Mouse (Mus musculus) right cerebral cortex, adult 2 months (tissue): Measurements from ENCODE around the gene Rsph3a.

ENCODE experiments used
- DNase-seq, 2 experiments: peaks; one replicate each; pipeline ENCODE4 v3.0.0; 2021 to 2022; ENCODE audit warnings: low spot score in 2 of 2

Gene Rsph3a

GRCm38 (mm10) chr17:7945117-7946052 is at the start of gene Rsph3a:
Gene Rsph3a, plus strand, starts transcription at chr17:7945614.
- DNase-seq: peak; percentile 73 to 84

DNA sequence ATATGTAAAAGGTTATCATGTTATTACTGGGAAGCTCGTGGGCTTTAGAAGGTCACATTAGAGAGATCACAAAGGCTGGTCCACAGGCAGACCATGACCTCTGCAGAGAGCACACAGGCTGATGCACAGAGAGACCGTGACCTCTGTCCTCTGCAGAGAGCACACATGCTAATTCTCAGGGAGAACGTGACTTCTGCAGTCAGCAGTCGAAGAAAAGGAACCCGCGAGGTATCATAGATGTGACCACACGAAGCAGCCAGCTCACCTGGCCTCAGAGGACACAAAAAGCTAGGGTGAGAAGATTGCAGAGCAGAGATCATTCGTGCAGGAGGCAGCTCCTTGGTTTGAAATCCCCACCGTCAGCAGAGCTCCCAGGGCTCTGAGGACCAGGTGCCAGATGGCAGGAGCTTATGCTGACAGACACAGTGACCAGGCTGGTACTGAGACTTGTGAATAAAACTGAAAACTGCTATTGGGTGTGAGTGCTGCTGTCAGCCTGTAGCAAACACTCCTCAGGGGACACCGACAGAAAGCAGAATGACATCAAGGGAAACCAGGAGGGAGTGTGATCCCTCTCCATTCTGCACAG is 49.3 kb upstream of the Rsph3a start:
- DNase-seq: no peak

DNA sequence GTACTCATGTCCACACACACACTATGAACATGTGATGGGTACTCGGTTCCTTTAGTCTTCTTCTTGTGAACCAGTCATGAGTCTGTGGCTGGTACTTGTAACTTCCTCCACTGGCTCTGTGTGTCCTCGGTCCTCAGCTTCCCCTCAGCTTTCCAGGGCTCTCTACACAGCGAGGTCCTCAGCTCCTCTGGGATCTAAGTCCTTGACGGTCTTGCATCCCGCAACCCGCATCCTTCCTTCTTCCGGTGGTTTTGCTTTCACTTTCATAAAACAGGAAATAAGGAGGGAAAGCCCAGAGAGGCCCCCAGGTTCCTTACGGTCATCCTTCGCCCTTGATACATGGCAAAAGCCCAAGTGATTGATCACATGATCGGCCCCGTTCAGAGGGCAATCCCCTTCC is 48.3 kb upstream of the Rsph3a start:
- DNase-seq: no peak

DNA sequence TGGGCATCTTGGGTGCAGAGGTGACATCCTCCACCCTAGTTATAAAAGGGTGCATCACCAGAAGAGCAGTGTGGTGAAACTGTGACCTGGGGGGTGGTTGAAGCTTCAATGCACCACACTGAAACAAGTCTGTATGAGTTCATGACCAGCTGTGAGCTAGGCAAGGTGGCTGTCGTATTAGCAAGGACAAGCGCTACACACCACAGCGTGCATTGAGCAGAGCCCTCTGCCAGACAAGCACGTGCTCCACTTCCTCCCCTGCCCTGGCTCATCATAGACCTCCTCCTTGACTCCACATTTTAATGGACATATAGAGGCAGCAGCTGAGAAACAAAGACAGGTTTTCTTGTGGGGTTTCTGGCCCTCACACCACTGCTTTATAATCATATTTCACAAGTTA is 47.7 kb upstream of the Rsph3a start:
- DNase-seq: no peak

- DNase-seq: no peak
Measured at GRCm38 (mm10) chr17:7899233-7899632, 46.2 kb upstream of the Rsph3a start.

GRCm38 (mm10) chr17:7899961-7900360 is 45.5 kb upstream of the Rsph3a start:
- no peak for DNase-seq

DNA sequence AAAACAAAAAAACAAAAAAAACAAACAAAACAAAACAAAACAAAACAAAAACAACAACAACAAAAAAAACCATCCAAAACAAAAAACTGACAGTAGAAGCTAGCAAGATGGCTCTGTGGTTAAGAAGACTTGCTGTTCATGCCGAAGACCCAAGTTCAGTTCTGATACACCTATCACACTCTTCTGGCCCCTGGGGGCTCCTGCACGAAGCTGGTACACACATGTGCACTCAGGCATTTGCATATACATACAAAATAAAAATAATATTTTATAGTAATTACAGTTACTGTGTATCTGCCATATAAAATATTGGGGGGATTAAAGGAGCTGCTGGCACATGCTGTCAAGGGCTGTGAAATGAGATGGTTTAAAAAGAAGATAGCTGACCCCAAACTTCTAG is 43.9 kb upstream of the Rsph3a start:
- DNase-seq: no peak

DNA sequence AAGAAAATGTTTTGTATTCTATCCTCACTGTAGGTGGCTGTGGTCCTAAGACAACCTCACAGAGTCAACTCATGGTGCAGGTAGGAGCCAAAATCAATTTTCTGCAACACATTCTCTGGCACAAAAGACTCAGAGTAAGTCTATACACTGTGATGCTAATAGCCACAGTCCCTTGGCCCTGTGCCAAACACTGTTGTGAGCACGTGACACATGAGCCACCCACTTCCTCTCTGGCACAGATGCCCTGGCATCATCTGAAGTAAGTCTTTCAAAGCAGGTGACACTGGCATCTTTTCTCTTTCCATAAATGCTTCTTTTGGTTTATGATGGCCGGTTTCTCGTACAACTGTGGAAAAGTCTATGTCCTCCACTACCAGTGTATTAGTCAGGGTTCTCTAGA is 43.1 kb upstream of the Rsph3a start:
- DNase-seq: peak; percentile 29 to 32

- no peak for DNase-seq
Measured at GRCm38 (mm10) chr17:7904992-7905391, 40.4 kb upstream of the Rsph3a start.

DNA sequence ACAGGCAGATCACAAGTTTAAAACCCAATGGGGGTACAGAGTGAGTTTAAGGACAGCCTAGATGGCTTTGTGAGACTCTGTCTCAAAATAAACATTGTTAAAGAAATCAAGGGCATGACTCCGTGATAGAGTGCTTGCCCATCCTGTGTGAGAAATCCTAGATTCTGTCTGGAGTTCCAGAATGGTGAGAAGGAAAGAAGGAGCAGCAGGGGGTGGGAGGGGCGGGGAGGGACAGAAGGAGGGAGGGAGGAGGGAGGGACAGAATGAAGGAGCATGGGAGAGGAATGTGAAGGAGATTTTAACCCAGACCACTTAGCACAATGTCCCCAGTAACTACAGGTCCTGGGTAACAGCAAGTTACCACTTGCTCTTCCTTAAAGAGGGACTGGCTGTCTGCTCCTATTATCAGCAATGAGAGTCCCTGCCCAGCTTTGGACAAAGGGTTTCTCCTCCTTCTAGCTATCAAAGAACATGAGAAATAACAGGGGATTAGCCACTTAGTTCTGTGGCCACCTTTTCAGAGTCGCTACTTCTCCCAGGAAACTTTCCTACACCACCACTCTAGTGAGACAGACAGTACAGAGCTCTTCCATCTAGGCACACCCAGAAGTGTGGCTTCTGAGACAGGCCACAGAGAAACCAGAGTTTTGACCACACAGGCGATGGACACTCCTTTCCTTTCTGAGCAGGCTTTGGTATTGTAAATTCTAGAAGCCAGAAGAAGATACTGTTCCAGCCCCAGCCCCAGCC is 39.3 kb upstream of the Rsph3a start:
- no peak for DNase-seq

- DNase-seq: no peak
Measured at GRCm38 (mm10) chr17:7914596-7915227, 30.7 kb upstream of the Rsph3a start.

GRCm38 (mm10) chr17:7915791-7916190 is 29.6 kb upstream of the Rsph3a start:
- DNase-seq: no peak

DNA sequence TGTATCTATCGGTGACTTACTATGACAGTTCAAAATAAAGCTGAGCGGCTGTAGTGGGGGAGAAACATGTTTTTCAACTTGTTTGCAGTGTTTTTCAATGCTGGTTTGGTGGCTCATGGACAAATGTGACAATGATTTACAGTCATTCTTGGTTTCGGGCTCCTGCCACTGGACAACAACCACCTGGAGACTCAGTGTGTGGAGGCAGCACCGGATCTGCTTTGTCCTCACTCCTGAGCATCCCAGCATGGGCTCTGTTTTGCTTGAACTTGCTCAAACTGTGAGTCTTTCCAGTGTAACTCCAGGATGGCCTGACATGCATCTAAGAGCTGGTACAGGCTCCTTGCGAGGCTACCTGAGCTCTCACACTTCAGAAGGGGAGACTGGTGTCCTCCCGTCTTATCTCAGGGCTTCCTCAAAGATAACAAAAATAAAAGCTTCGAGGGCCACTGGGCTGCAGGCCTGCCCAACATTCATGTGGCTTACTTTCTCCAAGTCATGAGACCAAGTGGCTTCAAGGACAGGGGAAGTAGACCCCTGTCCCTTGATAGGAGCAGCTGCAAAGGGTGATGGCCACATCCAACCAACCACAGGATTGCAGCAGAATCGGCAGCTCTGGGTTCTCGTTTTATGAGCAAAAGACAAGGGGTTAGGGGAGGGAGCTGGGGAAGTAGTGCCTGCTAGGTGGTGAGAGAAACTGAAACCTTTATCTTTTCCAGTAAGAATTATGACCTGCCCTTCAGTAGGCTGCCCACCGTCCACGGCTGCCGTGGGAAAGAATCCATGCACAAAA is 28.4 kb upstream of the Rsph3a start:
- no peak for DNase-seq

DNA sequence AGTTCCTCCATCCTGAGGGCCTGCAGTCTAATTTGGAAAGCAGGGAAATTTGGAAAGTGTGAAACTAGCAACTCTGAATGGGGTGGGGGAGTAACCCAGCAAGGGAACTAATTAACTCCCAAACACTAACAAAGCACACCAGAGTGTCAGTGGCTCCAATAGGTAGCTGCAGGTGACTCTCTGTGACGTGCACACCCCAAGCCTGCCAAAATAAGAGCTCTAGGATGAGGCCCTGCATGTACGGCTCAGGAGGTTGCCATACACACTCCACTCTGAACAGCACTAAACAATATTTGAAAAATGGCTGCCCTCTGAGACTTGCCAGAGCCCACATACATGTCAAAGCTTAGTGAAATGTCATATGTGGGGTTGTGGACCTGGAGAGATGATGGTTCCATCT is 27.1 kb upstream of the Rsph3a start:
- DNase-seq: no peak

GRCm38 (mm10) chr17:7919209-7919608 is 26.2 kb upstream of the Rsph3a start:
- DNase-seq: no peak

DNA sequence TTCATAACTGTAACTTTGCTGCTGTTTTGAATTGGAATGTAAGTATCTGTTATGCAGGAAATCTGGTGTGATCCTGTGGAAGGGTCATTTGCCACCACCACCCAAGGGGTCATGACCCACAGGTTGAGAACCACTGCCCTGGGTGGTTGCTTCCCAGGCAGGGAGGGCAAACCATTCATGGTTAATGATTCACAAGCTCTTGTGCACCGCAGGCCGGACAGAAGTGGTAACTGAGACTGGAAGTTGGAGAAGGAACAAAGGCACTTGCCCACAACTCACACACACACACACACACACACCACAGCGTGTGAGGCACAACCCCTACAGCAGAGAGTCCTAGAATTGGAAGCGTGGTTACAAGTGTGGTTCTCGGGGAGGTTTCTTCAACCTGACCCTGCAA is 22.9 kb upstream of the Rsph3a start:
- DNase-seq: no peak

DNA sequence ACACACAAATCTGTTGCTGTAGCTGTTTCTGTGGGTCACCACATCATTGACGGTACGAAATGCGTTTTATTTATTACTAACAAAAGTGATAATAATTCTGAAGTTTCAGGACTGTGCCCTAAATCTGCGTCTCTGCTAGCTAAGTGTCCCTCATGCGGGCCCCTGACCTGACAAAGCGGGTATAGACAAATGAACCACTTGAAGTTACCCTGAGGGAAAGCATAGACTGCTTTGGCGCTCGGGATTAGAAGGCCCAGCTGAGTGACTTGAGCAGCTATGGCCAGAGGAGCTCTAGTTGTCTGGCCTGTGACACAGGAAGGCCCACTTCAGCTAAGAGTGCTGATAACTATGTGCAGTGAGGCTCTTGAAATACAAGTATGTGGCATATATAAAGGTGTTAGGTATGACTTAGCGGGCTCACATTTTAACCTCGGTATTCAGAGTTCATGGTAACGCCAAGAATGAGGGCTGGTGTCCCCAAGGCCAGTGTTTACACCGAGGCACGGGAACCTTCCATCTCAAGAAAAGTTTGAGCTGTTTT is 21.2 kb upstream of the Rsph3a start:
- no peak for DNase-seq

DNA sequence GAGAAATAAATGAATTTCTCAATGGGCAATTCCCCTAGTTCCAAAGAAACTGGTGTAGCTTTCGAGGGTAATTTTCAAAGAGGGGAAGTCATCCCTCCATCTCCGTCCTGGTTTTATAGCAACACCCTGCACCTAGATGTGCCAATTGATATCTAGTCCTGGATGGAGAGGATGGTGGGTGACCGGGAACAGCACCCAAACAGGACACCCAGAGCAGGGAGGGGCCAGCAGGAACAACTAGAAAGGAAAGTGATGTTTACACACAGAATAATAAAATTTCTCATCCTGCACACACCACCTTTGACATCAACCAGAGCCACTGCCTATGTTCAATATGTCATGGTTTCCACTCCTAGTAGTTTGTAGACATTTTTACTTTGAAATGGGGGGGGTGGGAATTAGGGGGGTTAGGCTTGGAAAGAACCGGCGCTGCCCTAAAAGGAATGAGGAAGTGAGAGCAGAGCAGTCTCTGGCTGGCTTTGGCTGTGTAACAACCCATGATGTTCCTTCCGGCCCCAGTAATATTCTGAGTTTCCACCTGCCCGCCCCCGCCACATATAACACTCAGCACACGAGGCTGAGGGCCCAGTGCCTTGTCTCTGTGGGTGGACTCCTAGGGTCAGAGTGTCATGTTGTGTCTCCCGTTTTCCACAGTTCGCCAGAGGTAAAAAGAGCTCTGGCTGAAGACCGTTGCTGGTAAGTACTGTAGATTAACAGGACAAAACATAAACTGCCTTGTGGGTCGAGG is 19.8 kb upstream of the Rsph3a start, which contains the start of gene Tagap:
Gene Tagap (plus strand): TSS at position 588 of the 748 bp plus-strand sequence.
- DNase-seq: no peak

DNA sequence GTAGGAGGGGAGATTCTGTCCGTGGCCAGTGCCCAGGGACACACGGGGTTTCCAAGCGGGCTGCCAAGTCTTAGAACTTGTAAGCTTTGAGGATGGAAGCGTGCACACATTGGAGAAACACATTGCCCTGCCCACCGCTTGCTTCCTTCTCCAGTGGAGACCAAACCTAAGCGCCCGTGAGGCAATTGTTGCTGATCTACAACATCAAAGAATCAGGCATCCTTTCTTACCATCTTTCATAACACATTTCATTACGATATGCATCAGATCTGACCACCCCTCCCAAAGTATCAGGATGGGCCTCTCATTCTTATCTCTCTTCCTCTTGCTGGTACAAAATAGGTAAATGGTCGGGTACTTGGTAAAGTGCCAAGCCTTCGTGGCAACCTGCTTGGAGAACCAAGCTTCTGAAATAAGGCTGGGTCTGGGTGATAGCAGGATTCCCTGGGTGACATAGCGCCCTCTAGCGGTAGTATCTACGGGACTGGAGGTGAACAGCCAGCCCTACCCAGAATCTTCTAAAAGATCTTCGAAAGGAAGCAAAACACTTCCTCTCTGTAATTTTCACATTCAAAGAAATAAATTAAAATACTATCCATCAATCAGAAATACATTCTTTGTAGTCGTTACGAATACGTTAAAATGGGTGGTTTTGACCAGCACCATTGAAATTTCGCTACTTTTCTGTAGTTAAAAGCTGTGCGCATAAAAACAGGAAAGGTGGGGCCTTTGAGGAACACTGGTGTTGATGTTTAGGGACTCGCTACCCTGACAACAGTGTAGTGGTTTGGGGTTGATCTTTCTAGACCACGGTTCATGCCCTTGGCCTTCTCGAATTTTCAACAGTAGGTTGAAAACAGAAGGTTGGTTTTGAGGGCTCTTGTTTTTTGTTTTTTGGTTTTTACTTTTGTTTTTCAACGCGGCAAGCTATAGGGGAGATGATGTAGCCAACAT is 17.6 kb upstream of the Rsph3a start:
- peak; percentile 71 to 72 for DNase-seq
